Mouse (Mus musculus): ENCODE results near the gene Gm11096. TPM values are rescaled to one million over a fixed set of nuclear protein-coding genes. Genes with fewer than 3 reads are reported as not detected.

The Gm11096 gene
- polyA plus RNA-seq, 1 experiment from 2014 or later, result not detected

GRCm38 (mm10) chr17:81432733-81433132 is 8.8 kb upstream of the Gm11096 start:
- Histone ChIP-seq H3K9me3 (no peaks in the 10 kb centered on the region), H3K4me3 (no peak overlapping the region), H3K27me3 (ENCODE audit: poor library complexity, severe bottlenecking) (no peaks in the 10 kb centered on the region), H3K36me3 (replicated peaks) (no peaks in the 10 kb centered on the region), H3K4me1 (peaks cover 15% of the 10 kb centered on the region), H3K27ac (no peak overlapping the region)
- 94% methylated on average over 2 of the region's 2 CpGs for WGBS
- DNase-seq (ENCODE audit: extremely low spot score, low spot score), result no peak

GRCm38 (mm10) chr17:81433148-81433547 is 8.4 kb upstream of the Gm11096 start:
- no peaks in the 10 kb centered on the region for H3K27me3 ChIP-seq (ENCODE audit: poor library complexity, severe bottlenecking)
- 58% methylated on average over 5 of the region's 5 CpGs for WGBS

GRCm38 (mm10) chr17:81455269-81455668 is 13.7 kb downstream of the Gm11096 start:
- no peaks in the 10 kb centered on the region for H3K36me3 ChIP-seq (replicated peaks)
- no peaks in the 10 kb centered on the region for H3K9me3 ChIP-seq
- no peak overlapping the region for H3K4me3 ChIP-seq
- no peak for DNase-seq (ENCODE audit: extremely low spot score, low spot score)
- WGBS, result 70% methylated on average over 3 of the region's 3 CpGs
- no peak overlapping the region for H3K27ac ChIP-seq
- H3K4me1 ChIP-seq, result peaks cover 2% of the 10 kb centered on the region
- H3K27me3 ChIP-seq (ENCODE audit: poor library complexity, severe bottlenecking), result no peaks in the 10 kb centered on the region

More at GRCm38 (mm10) chr17:81433148-81433547, 8.4 kb upstream of the Gm11096 start:
- no peak overlapping the region for H3K27ac ChIP-seq
- H3K9me3 ChIP-seq, result no peaks in the 10 kb centered on the region
- no peaks in the 10 kb centered on the region for H3K36me3 ChIP-seq (replicated peaks)
- H3K4me1 ChIP-seq, result peaks cover 15% of the 10 kb centered on the region
- no peak overlapping the region for H3K4me3 ChIP-seq
- DNase-seq (ENCODE audit: extremely low spot score, low spot score), result no peak

- Histone ChIP-seq H3K9me3 (no peaks in the 10 kb centered on the region), H3K4me1 (peaks cover 9% of the 10 kb centered on the region), H3K4me3 (no peak overlapping the region), H3K36me3 (replicated peaks) (no peaks in the 10 kb centered on the region), H3K27me3 (ENCODE audit: poor library complexity, severe bottlenecking) (no peaks in the 10 kb centered on the region), H3K27ac (no peak overlapping the region)
- WGBS, result 91% methylated on average over 7 of the region's 7 CpGs
- no peak for DNase-seq (ENCODE audit: extremely low spot score, low spot score)
These were observed 14.4 kb downstream of the Gm11096 start for GRCm38 (mm10) chr17:81455977-81456376.

- Histone ChIP-seq H3K27me3 (ENCODE audit: poor library complexity, severe bottlenecking) (no peaks in the 10 kb centered on the region), H3K4me1 (peaks cover 9% of the 10 kb centered on the region), H3K27ac (no peak overlapping the region), H3K36me3 (replicated peaks) (no peaks in the 10 kb centered on the region), H3K4me3 (no peak overlapping the region), H3K9me3 (no peaks in the 10 kb centered on the region)
- WGBS, result 92% methylated on average over 3 of the region's 3 CpGs
- DNase-seq (ENCODE audit: extremely low spot score, low spot score), result no peak
These were observed 17.8 kb downstream of the Gm11096 start for GRCm38 (mm10) chr17:81459379-81459778.

- no peaks in the 10 kb centered on the region for H3K36me3 ChIP-seq (replicated peaks)
- DNase-seq (ENCODE audit: extremely low spot score, low spot score), result no peak
- no peak overlapping the region for H3K27ac ChIP-seq
- H3K4me3 ChIP-seq, result no peak overlapping the region
- H3K4me1 ChIP-seq, result no peaks in the 10 kb centered on the region
- 89% methylated on average over 5 of the region's 5 CpGs for WGBS
- no peaks in the 10 kb centered on the region for H3K9me3 ChIP-seq
- H3K27me3 ChIP-seq (ENCODE audit: poor library complexity, severe bottlenecking), result peaks cover 10% of the 10 kb centered on the region; the same call in 1 of the 2 replicates
These were observed 27.4 kb downstream of the Gm11096 start for GRCm38 (mm10) chr17:81468941-81469340.

- DNase-seq (ENCODE audit: extremely low spot score, low spot score), result no peak
- H3K27me3 ChIP-seq (ENCODE audit: poor library complexity, severe bottlenecking), result peaks cover 48% of the 10 kb centered on the region
- no peaks in the 10 kb centered on the region for H3K36me3 ChIP-seq (replicated peaks)
- H3K4me1 ChIP-seq, result peaks cover 5% of the 10 kb centered on the region
- no peak overlapping the region for H3K4me3 ChIP-seq
- WGBS, result 31% methylated on average over 3 of the region's 3 CpGs
- H3K27ac ChIP-seq, result no peak overlapping the region
- no peaks in the 10 kb centered on the region for H3K9me3 ChIP-seq
These were observed 31.8 kb downstream of the Gm11096 start for GRCm38 (mm10) chr17:81473363-81473762.

GRCm38 (mm10) chr17:81477420-81477819 is 35.9 kb downstream of the Gm11096 start:
- no peaks in the 10 kb centered on the region for H3K36me3 ChIP-seq (replicated peaks)
- peaks cover 49% of the 10 kb centered on the region for H3K27me3 ChIP-seq (ENCODE audit: poor library complexity, severe bottlenecking)
- no peak overlapping the region for H3K27ac ChIP-seq
- no peak for DNase-seq (ENCODE audit: extremely low spot score, low spot score)
- H3K4me3 ChIP-seq, result no peak overlapping the region
- 89% methylated on average over 1 of the region's 1 CpGs for WGBS
- H3K4me1 ChIP-seq, result peaks cover 21% of the 10 kb centered on the region
- H3K9me3 ChIP-seq, result no peaks in the 10 kb centered on the region

GRCm38 (mm10) chr17:81479807-81480206 is 38.2 kb downstream of the Gm11096 start:
- Histone ChIP-seq H3K4me3 (no peak overlapping the region), H3K36me3 (replicated peaks) (no peaks in the 10 kb centered on the region), H3K9me3 (no peaks in the 10 kb centered on the region), H3K27ac (no peak overlapping the region), H3K27me3 (ENCODE audit: poor library complexity, severe bottlenecking) (peaks cover 50% of the 10 kb centered on the region), H3K4me1 (peaks cover 22% of the 10 kb centered on the region)
- 63% methylated on average over 4 of the region's 4 CpGs for WGBS
- no peak for DNase-seq (ENCODE audit: extremely low spot score, low spot score)

- Histone ChIP-seq H3K4me1 (peaks cover 22% of the 10 kb centered on the region), H3K9me3 (no peaks in the 10 kb centered on the region), H3K27ac (no peak overlapping the region), H3K4me3 (no peak overlapping the region), H3K36me3 (replicated peaks) (no peaks in the 10 kb centered on the region), H3K27me3 (ENCODE audit: poor library complexity, severe bottlenecking) (peaks cover 42% of the 10 kb centered on the region)
- no peak for DNase-seq (ENCODE audit: extremely low spot score, low spot score)
- 81% methylated on average over 21 of the region's 21 CpGs for WGBS
These were observed 39.0 kb downstream of the Gm11096 start for GRCm38 (mm10) chr17:81480351-81481161.

- H3K36me3 ChIP-seq (replicated peaks), result no peaks in the 10 kb centered on the region
- H3K4me3 ChIP-seq, result no peak overlapping the region
- 71% methylated on average over 11 of the region's 11 CpGs for WGBS
- peak; percentile 18 for DNase-seq (ENCODE audit: extremely low spot score, low spot score)
- H3K27ac ChIP-seq, result no peak overlapping the region
- H3K9me3 ChIP-seq, result no peaks in the 10 kb centered on the region
- peaks cover 32% of the 10 kb centered on the region for H3K27me3 ChIP-seq (ENCODE audit: poor library complexity, severe bottlenecking)
- H3K4me1 ChIP-seq, result peaks cover 17% of the 10 kb centered on the region
These were observed 40.4 kb downstream of the Gm11096 start for GRCm38 (mm10) chr17:81481843-81482490.

- Histone ChIP-seq H3K4me1 (peaks cover 8% of the 10 kb centered on the region; the same call in 1 of the 2 replicates), H3K36me3 (replicated peaks) (no peaks in the 10 kb centered on the region), H3K27me3 (ENCODE audit: poor library complexity, severe bottlenecking) (peaks cover 11% of the 10 kb centered on the region; the same call in 1 of the 2 replicates), H3K27ac (no peak overlapping the region), H3K9me3 (no peaks in the 10 kb centered on the region), H3K4me3 (no peak overlapping the region)
- WGBS, result 82% methylated on average over 1 of the region's 1 CpGs
- no peak for DNase-seq (ENCODE audit: extremely low spot score, low spot score)
These were observed 44.8 kb downstream of the Gm11096 start for GRCm38 (mm10) chr17:81486388-81486787.

Measured in forebrain, embryonic 10.5 days (tissue).